Mouse (Mus musculus): ENCODE measurements around the gene Dtx4. TPM values are rescaled to one million over a fixed set of nuclear protein-coding genes. Genes with fewer than 3 reads are reported as not detected.

The Dtx4 gene
- total RNA-seq, 2 experiments from 2014 or later = 34.6 to 35.6 TPM

DNA sequence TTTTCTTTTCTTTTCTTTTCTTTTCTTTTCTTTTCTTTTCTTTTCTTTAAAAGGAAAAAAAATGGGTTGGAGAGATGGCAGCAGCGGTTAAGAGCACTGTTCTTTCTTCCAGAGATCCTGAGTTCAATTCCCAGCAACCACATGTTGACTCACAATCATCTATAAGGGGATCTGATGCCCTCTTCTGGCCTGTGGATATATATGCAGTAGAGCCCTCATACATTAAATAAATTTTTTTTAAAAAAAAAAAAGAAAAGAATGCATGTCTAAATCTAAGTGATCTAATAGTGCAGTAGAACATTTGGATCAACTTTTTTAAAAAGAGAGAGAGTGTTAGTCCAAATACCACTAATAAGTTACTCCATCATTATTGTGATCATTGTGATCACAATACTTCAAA lies 79.6 kb downstream of the Dtx4 start:
- DNase-seq (ENCODE audit: low spot score in 2 of 2) = no peak

DNA sequence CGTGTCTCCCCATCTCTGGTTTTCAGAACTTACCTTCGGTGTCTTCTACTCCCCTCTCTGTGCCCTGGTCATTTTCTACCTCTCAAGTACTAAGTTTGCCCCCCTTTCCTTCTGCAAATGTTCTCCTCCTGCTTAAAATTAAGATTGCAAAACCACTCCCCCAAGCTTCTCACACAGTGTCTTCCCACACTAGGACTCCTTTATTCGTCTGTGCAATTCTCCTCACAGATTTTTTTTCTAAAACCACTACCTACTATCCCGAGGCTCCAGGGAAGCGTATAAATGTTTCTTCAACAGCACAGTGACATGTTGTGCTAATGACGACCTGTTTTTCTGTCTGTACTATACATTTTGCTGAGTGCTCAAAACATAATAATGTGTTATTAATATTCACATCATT lies 80.7 kb downstream of the Dtx4 start:
- no peak for DNase-seq (ENCODE audit: low spot score in 2 of 2)

DNA sequence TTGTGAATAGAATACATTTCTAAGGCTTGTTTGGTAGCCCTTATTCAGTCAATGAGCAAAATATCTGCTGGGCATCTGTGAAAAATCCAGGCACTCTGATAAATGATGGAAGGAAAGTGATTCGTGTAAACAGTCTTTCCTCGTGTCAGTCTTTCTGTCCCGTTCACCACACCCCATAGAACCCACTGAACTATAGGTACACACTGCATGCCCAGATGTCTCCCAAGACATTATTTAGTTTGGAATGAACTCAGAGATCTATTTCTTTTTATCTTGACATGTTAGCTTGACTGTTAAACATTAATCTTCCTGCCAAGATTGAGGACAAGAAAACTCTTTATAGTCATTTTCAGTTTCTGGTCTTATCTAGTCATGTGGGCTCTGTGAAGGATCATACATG lies 82.9 kb downstream of the Dtx4 start:
- no peak for DNase-seq (ENCODE audit: low spot score in 2 of 2)

DNA sequence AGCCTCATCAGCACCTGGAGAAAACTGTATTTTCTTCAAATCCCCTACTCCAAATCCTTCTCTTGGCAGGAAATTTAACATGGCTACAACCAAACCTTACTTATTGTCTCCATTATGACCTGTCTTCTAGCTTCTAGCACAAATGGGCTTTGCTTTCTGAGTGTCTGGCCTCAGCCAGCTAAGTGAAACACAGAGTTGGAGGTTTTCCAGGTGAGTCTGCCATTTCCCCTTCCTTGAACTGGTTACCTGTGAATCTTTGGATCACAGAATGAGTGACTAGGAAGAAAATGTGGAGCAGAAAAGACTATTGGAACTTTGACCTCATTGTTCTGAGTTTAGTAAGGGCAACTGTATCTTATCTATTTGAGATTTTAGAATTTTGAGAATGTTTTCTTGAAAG lies 83.9 kb downstream of the Dtx4 start, which contains the start of gene Olfr1441:
Gene Olfr1441, plus strand, starts transcription at position 73 of the 400 bp plus-strand sequence.
- no peak for DNase-seq (ENCODE audit: low spot score in 2 of 2)

Other genes starting within 250 kb of the Dtx4 start
- not detected for gene Olfr235, start 240.4 kb downstream of the Dtx4 start, total RNA-seq (2021)
- gene Olfr1434, start 221.6 kb downstream of the Dtx4 start, total RNA-seq (2021) = not detected
- not detected for gene Olfr1436, start 202.3 kb downstream of the Dtx4 start, total RNA-seq (2021)
- gene Olfr1437, start 176.4 kb downstream of the Dtx4 start, total RNA-seq (2021) = not detected
- not detected for gene Olfr1438-ps1, start 165.5 kb downstream of the Dtx4 start, total RNA-seq (2021)
- gene Olfr1440, start 114.2 kb downstream of the Dtx4 start, total RNA-seq (2021) = not detected
- gene Olfr1441, start 84.0 kb downstream of the Dtx4 start, total RNA-seq (2021) = not detected
- gene Pfpl, start 73.5 kb downstream of the Dtx4 start, total RNA-seq (2021) = not detected
- gene Mpeg1, start 40.7 kb downstream of the Dtx4 start, total RNA-seq (2021) = 1 to 10 TPM; 7.8 to 9.4 TPM
- 1 to 10 TPM in 1 of 2 experiments, under 1 TPM in 1; 0.91 to 1.7 TPM for gene Fam111a, start 44.3 kb upstream of the Dtx4 start, total RNA-seq (2021)
- not detected for gene Gm4952, start 98.5 kb upstream of the Dtx4 start, total RNA-seq (2021)
- gene Glyat, start 131.9 kb upstream of the Dtx4 start, total RNA-seq (2021) = under 1 TPM; 0.20 to 0.36 TPM
- gene Olfr1442, start 169.0 kb upstream of the Dtx4 start, total RNA-seq (2021) = not detected
- not detected for gene Olfr1443, start 176.7 kb upstream of the Dtx4 start, total RNA-seq (2021)
- not detected for gene Keg1, start 194.3 kb upstream of the Dtx4 start, total RNA-seq (2021)